Mouse (Mus musculus): ENCODE measurements around the gene Foxk2. TPM values are rescaled to one million over a fixed set of nuclear protein-coding genes. Genes with fewer than 3 reads are reported as not detected.

Foxk2 gene
- 11.6 and 12.5 TPM in 2 replicates for polyA plus RNA-seq (2015; fragmentation: Nextera tagmentation; extraction: Ambion mirVana)

DNA sequence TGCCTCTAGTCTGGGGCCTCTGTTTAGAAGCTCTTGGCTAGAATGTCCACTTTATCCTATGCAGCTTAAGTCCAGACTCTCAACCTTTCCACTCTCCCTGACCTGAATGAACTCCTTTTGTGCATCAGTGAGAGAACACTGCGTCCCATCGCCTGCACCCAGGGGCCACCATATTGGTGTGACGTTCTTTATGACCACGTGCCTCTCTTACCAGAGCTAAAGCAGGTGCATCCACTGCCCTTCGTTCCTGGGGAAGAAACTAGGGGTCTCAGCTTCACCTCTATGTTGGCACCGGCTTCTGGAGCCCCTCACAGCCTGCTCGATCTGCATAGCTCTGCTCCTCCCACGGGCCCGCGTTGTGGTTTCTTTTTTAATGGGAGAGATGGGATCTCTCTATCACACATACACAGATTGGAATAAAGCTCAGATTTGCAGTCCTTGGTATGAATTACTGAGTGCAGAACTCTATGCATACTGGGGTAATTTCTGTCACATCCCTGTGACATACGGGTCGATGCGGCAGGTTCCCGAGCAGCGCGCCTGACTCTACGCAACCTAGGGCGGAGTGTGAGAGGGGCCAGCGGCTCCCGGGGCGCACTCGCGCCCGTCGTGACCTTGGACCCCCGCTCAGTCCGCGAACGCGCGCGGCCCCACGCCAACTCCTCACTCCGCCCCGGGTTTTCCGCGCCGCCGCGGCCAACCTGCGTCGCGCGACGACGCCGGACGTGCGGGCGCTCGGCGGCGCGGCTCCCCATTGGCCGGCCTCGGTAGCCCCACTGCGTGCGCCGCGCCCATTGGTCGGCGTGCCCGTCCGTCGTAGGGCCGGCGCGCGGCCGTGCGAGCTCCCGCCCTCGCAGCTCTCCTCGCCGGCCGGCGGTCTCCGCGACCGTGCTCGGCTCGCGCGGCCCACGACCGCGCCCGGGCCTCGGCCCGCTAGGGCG is at the start of gene Foxk2:
Foxk2 (plus strand) TSS at position 831 of the 941 bp plus-strand sequence.
- Histone ChIP-seq H3K9me3 (ENCODE audit: control insufficient read depth, low read length) (no peaks in the 10 kb centered on the region), H3K27ac (ENCODE audit: low read depth, low read length) (peak within 1 kb of the TSS; percentile 95), H3K27me3 (replicated peaks; ENCODE audit: control insufficient read depth, insufficient read depth, low read length) (no peaks in the 10 kb centered on the region), H3K9ac (ENCODE audit: low read depth, low read length) (peak within 1 kb of the TSS; percentile 98), H3K4me2 (ENCODE audit: low read length) (peak within 1 kb of the TSS; percentile 91), H3K36me3 (ENCODE audit: control insufficient read depth, insufficient read depth, low read length) (peaks cover 12% of the 10 kb centered on the region; the same call in 1 of the 2 replicates), H3K4me3 (ENCODE audit: low read length) (peak within 1 kb of the TSS; percentile 89), H3K4me1 (ENCODE audit: control insufficient read depth, insufficient read depth, low read depth, low read length) (peaks cover 18% of the 10 kb centered on the region)
- WGBS, result under 1% methylated on average over 85 of the region's 91 CpGs
- ATAC-seq, result peak; percentile 98

DNA sequence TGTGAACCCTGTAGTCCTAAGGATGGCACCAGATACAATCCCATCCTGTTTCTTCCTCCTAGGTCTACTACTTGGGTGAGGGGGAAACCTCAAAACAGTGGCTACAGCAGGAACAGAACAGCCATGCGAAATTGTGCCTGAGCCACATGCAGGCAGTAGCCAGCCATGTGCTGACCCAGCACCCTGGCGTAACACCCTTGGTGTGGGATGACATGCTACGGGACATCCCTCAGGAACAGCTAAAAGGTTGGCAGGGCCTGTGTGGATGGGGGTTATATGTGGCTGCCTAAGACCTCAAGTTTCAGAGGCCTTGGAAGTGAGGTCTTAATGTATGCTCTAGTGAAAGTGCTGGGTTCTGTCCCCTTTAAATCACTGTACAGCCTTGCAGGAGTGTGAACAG is 43.0 kb upstream of the Foxk2 start:
- Histone ChIP-seq H3K4me1 (ENCODE audit: control insufficient read depth, insufficient read depth, low read depth, low read length) (no peaks in the 10 kb centered on the region), H3K4me3 (ENCODE audit: low read length) (no peak overlapping the region), H3K9me3 (ENCODE audit: control insufficient read depth, low read length) (no peaks in the 10 kb centered on the region), H3K36me3 (ENCODE audit: control insufficient read depth, insufficient read depth, low read length) (peaks cover 12% of the 10 kb centered on the region), H3K4me2 (ENCODE audit: low read length) (no peak overlapping the region), H3K27me3 (replicated peaks; ENCODE audit: control insufficient read depth, insufficient read depth, low read length) (no peaks in the 10 kb centered on the region), H3K9ac (ENCODE audit: low read depth, low read length) (no peak overlapping the region), H3K27ac (ENCODE audit: low read depth, low read length) (no peak overlapping the region)
- WGBS, result 96% methylated on average over 3 of the region's 3 CpGs
- no peak for ATAC-seq

DNA sequence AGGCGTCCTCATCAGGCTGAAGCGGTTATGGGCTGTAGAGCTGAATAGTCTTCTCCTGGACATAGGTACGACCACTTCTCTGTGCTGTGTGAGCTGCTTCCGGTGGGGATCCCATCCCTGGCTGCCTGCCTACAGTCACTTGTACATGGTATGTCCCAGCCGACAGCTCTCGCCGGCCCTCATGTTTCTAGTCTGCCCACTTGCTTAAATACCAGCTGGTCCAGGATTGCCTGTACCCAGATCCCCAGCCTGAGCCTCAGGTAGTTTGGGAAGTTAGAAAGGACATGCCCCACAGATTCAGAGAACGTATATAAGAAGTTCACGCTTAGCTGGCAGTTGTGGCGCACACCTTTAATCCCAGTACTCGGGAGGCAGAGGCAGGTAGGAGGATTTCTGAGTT is 40.0 kb upstream of the Foxk2 start:
- H3K4me2 ChIP-seq (ENCODE audit: low read length), result no peak overlapping the region
- H3K36me3 ChIP-seq (ENCODE audit: control insufficient read depth, insufficient read depth, low read length), result peaks cover 32% of the 10 kb centered on the region
- H3K9ac ChIP-seq (ENCODE audit: low read depth, low read length), result no peak overlapping the region
- H3K4me1 ChIP-seq (ENCODE audit: control insufficient read depth, insufficient read depth, low read depth, low read length), result no peaks in the 10 kb centered on the region
- WGBS, result 88% methylated on average over 11 of the region's 11 CpGs
- H3K27ac ChIP-seq (ENCODE audit: low read depth, low read length), result no peak overlapping the region
- no peaks in the 10 kb centered on the region for H3K27me3 ChIP-seq (replicated peaks; ENCODE audit: control insufficient read depth, insufficient read depth, low read length)
- H3K4me3 ChIP-seq (ENCODE audit: low read length), result no peak overlapping the region
- no peaks in the 10 kb centered on the region for H3K9me3 ChIP-seq (ENCODE audit: control insufficient read depth, low read length)
- ATAC-seq, result no peak

- no peaks in the 10 kb centered on the region for H3K27me3 ChIP-seq (replicated peaks; ENCODE audit: control insufficient read depth, insufficient read depth, low read length)
- no peak overlapping the region for H3K4me2 ChIP-seq (ENCODE audit: low read length)
- 90% methylated on average over 5 of the region's 5 CpGs for WGBS
- no peaks in the 10 kb centered on the region for H3K9me3 ChIP-seq (ENCODE audit: control insufficient read depth, low read length)
- no peak for ATAC-seq
- no peaks in the 10 kb centered on the region for H3K4me1 ChIP-seq (ENCODE audit: control insufficient read depth, insufficient read depth, low read depth, low read length)
- no peak overlapping the region for H3K9ac ChIP-seq (ENCODE audit: low read depth, low read length)
- H3K36me3 ChIP-seq (ENCODE audit: control insufficient read depth, insufficient read depth, low read length), result peaks cover 32% of the 10 kb centered on the region
- no peak overlapping the region for H3K27ac ChIP-seq (ENCODE audit: low read depth, low read length)
- no peak overlapping the region for H3K4me3 ChIP-seq (ENCODE audit: low read length)
These were observed 39.0 kb upstream of the Foxk2 start for GRCm38 (mm10) chr11:121220771-121221170.

DNA sequence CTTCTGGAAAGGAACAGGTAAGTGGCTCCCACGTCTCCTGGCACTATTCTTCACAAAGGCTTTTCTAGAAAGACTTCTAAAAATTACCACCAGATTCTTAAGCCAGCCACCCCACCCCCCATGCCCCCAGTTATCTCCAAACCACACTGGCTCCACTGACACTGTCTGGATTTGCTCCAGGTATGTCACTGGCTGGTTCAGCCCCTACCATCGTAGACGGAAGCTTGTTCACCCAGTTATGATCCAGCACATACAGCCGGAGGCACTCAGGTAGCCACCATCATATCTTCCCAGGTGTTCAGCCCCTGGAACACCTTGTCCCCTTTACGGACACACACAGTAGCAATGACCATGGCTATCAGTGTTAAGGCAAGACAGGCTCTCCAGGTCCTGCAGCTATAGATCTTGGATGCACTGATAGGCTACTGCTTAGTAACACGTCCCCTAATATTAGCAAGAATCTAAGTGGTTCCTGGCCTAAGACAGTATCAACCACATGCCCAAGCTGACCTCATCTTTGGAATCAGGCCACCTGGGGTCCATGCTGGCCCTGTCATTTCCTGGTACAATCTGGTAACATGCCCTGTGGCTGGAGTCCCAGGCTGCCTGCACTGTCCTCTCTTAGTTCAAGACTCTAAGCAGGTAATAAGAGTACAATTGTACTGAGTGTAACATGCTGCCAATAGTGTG is 38.3 kb upstream of the Foxk2 start:
- Histone ChIP-seq H3K9ac (ENCODE audit: low read depth, low read length) (no peak overlapping the region), H3K4me1 (ENCODE audit: control insufficient read depth, insufficient read depth, low read depth, low read length) (no peaks in the 10 kb centered on the region), H3K27ac (ENCODE audit: low read depth, low read length) (no peak overlapping the region), H3K4me2 (ENCODE audit: low read length) (no peak overlapping the region), H3K4me3 (ENCODE audit: low read length) (no peak overlapping the region), H3K27me3 (replicated peaks; ENCODE audit: control insufficient read depth, insufficient read depth, low read length) (no peaks in the 10 kb centered on the region), H3K36me3 (ENCODE audit: control insufficient read depth, insufficient read depth, low read length) (peaks cover 32% of the 10 kb centered on the region), H3K9me3 (ENCODE audit: control insufficient read depth, low read length) (no peaks in the 10 kb centered on the region)
- WGBS, result 91% methylated on average over 6 of the region's 6 CpGs
- ATAC-seq, result no peak

DNA sequence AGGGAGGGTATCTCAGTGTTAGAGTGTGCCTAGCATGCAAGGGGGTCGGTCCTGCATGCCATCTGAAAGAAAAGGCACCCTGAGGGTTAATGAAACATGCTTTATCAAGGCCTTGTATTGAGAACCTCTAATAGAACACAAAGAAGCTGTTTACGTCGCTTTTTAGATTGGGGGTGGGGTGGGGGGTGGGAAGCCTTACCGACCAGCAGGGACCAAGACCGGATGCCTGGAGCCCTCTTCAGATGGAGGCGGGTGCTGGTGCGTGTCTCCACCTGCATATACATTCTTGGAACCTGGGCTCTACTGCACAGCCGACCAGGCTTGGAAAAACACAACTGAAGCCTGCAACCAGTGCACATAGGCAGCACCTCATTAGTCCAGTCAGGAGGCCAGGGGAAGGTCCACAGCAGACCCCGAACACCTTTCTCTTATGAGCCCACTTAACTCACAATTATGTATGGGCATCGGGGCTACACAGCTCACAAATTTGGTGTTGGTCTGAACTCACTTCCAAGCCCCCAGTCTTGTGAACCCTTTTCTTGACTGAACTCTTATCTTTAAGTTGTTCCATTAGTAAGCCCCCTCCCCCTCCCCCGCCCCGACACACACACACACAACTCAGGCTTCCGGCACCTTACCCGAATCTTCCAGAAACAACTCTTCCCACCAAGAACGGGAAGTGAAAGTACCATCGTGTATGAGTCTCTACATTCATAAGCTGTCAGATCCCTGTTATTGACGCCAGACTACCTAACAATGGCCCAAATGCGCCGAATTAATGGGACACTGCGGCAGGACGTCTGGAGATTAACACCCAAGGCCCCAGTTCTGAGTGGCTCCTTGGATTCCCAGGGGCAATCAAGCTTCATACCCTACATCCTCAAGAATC is 31.4 kb upstream of the Foxk2 start:
- 25% methylated on average over 21 of the region's 21 CpGs for WGBS
- 0 out of 2 replicates have a peak, but pooled peaks have one; percentile 7 for ATAC-seq
- peak overlapping the region; percentile 90 for H3K4me2 ChIP-seq (ENCODE audit: low read length)
- H3K36me3 ChIP-seq (ENCODE audit: control insufficient read depth, insufficient read depth, low read length), result peaks cover 13% of the 10 kb centered on the region
- H3K27ac ChIP-seq (ENCODE audit: low read depth, low read length), result peak overlapping the region; percentile 55
- peak overlapping the region; percentile 74 for H3K9ac ChIP-seq (ENCODE audit: low read depth, low read length)
- peak overlapping the region; percentile 74 for H3K4me3 ChIP-seq (ENCODE audit: low read length)
- no peaks in the 10 kb centered on the region for H3K27me3 ChIP-seq (replicated peaks; ENCODE audit: control insufficient read depth, insufficient read depth, low read length)
- H3K4me1 ChIP-seq (ENCODE audit: control insufficient read depth, insufficient read depth, low read depth, low read length), result peaks cover 17% of the 10 kb centered on the region
- no peaks in the 10 kb centered on the region for H3K9me3 ChIP-seq (ENCODE audit: control insufficient read depth, low read length)

DNA sequence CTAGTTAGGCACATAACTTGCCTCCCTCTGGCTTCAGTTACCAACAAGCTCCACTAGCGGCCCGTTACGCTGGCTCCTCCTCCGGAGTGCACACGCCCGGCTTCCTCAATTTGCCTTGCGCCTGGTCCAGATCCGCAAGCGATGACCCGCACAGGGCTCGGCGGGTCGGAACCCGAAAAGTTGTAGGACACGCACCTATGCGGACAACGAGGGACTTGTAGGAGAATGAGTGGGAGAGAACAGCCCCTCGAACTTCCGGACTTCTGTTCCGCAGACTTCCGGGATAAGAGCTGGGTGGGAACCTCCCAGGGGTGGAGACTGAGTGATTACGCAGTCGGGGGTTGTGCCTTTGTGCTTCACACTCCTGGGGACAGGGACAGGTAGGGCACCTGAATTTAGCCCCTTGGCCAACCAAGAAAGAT is 30.8 kb upstream of the Foxk2 start, which contains the start of gene Cybc1:
Cybc1 (minus strand) TSS at position 305 of the 422 bp plus-strand sequence.
- peak within 1 kb of the TSS; percentile 74 for H3K4me3 ChIP-seq (ENCODE audit: low read length)
- peaks cover 6% of the 10 kb centered on the region for H3K36me3 ChIP-seq (ENCODE audit: control insufficient read depth, insufficient read depth, low read length)
- peak within 1 kb of the TSS; percentile 55 for H3K27ac ChIP-seq (ENCODE audit: low read depth, low read length)
- peak; percentile 89 for ATAC-seq
- no peaks in the 10 kb centered on the region for H3K9me3 ChIP-seq (ENCODE audit: control insufficient read depth, low read length)
- no peaks in the 10 kb centered on the region for H3K27me3 ChIP-seq (replicated peaks; ENCODE audit: control insufficient read depth, insufficient read depth, low read length)
- peaks cover 17% of the 10 kb centered on the region for H3K4me1 ChIP-seq (ENCODE audit: control insufficient read depth, insufficient read depth, low read depth, low read length)
- H3K9ac ChIP-seq (ENCODE audit: low read depth, low read length), result peak within 1 kb of the TSS; percentile 74
- WGBS, result 0% methylated on average over 23 of the region's 23 CpGs
- H3K4me2 ChIP-seq (ENCODE audit: low read length), result peak within 1 kb of the TSS; percentile 90

DNA sequence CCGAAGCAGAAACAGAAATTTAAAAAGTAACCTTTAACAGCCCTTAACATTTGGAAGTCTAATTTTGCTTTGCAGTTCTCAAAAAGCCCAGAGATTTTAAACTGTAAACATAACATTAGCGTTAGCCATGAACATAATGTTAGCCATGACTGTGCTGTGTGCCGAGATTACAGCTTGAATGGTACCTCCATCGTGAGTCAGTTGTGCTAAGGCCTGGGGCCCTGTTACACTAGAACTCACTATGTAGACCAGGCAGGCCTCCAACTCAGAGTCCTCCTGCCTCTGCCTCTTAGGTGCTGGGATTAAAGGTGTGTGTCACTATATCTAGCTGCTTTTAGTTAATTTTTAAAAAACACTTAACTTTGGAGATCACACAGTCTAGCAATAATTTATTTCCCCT is 28.6 kb upstream of the Foxk2 start:
- ATAC-seq, result no peak
- Histone ChIP-seq H3K9ac (ENCODE audit: low read depth, low read length) (no peak overlapping the region), H3K9me3 (ENCODE audit: control insufficient read depth, low read length) (no peaks in the 10 kb centered on the region), H3K27ac (ENCODE audit: low read depth, low read length) (no peak overlapping the region), H3K27me3 (replicated peaks; ENCODE audit: control insufficient read depth, insufficient read depth, low read length) (no peaks in the 10 kb centered on the region), H3K36me3 (ENCODE audit: control insufficient read depth, insufficient read depth, low read length) (no peaks in the 10 kb centered on the region; the same call in 1 of the 2 replicates), H3K4me1 (ENCODE audit: control insufficient read depth, insufficient read depth, low read depth, low read length) (peaks cover 18% of the 10 kb centered on the region), H3K4me2 (ENCODE audit: low read length) (no peak overlapping the region), H3K4me3 (ENCODE audit: low read length) (no peak overlapping the region)
- 83% methylated on average over 4 of the region's 4 CpGs for WGBS

All from hindbrain, embryonic 16.5 days (tissue).